Mouse (Mus musculus) midbrain, embryonic 15.5 days (tissue): ENCODE measurements around the gene Ldlrap1. TPM values are rescaled to one million over a fixed set of nuclear protein-coding genes. Genes with fewer than 3 reads are reported as not detected.
A peak's percentile ranks its signal among the peaks of the same experiment; 100 is the strongest.

Experiments used
- ATAC-seq: fragments of 200-750 bp; cut with Nextera tagmentation; replicated peaks from 2 replicates; pipeline ENCODE4 v1.8.0; 2017; ENCODE audit warnings: moderate TSS enrichment
- H3K27ac ChIP-seq: fragments of 300-500 bp; sonication (generic); 2 replicates; pipeline ENCODE4 v1.5.1; 2015; ENCODE audit warnings: mild to moderate bottlenecking, inconsistent platforms
- H3K27me3 ChIP-seq: fragments of 300-500 bp; sonication (generic); replicated peaks from 2 replicates; pipeline ENCODE4 v1.6.1; 2015; ENCODE audit warnings: inconsistent platforms
- H3K36me3 ChIP-seq: fragments of 300-500 bp; sonication (generic); replicated peaks from 2 replicates; pipeline ENCODE4 v1.6.1; 2015; ENCODE audit warnings: inconsistent platforms
- H3K4me1 ChIP-seq: fragments of 300-500 bp; sonication (generic); 2 replicates; pipeline ENCODE4 v1.6.1; 2015; ENCODE audit warnings: inconsistent platforms
- H3K4me2 ChIP-seq: fragments of 300-500 bp; sonication (generic); 2 replicates; pipeline ENCODE4 v1.6.1; 2015; ENCODE audit warnings: inconsistent platforms, mild to moderate bottlenecking, moderate library complexity
- H3K4me3 ChIP-seq: fragments of 300-500 bp; sonication (generic); 2 replicates; pipeline ENCODE4 v1.5.1; 2015; ENCODE audit warnings: mild to moderate bottlenecking, inconsistent platforms
- H3K9ac ChIP-seq: fragments of 300-500 bp; sonication (generic); 2 replicates; pipeline ENCODE4 v1.6.1; 2015; ENCODE audit warnings: mild to moderate bottlenecking, inconsistent platforms
- H3K9me3 ChIP-seq: fragments of 300-500 bp; sonication (generic); 2 replicates; pipeline ENCODE4 v1.6.1; 2016; ENCODE audit warnings: inconsistent platforms
- WGBS: fragments of 180-500 bp; shearing (Covaris S2); methylation state at CpG from one replicate; pipeline ENCODE4 v1.1.7; 2015; ENCODE audit warnings: mixed read lengths; 5-methylcytosine and 5-hydroxymethylcytosine counted together
- polyA plus RNA-seq: library from polyadenylated mRNA; unstranded; fragments of >200 nt; fragmentation: Nextera tagmentation; extraction: Ambion mirVana; gene quantifications from 2 replicates; pipeline ENCODE4 v1.2.1, GENCODE M21; 2015

The Ldlrap1 gene
- 2.7 and 3.0 TPM in 2 replicates for polyA plus RNA-seq

DNA sequence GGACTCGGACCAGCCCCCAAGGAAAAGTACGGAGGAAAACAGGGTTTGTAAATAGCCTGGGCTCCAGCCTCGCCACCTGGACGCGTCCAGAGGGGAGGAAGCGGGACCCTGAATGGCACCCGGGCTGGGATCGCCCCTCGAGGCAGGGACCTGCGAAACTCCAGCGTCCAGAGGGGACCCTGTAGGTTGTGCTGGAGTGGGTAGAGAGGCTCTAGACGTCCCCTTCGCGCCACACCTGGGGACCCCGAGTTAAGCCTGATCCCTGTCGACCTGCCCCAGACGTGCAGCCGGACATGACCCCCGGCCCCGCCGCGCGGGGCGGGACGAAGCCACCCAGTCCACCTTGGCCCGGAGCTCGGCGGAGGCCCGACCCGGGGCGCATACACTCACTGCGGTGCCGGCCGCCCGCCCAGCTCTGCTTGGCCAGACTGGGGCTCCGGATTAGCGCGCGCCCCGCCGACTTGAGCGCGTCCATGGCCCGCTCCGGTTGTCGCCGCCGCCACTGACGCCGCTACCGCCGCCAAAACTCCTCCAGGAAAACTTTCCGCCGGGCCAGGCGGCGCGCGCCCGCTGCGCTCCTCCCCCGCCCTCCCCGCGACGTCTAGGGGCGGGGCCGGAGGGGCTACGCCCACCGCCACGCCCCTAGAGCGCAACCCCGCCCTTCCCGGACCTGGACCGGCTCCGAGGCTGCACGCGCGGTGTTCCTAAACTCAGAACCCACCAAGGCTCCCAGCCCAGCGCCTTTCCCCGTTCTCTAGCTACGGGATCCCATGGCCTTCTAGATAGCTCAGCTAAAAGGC is at the start of gene Ldlrap1:
Ldlrap1 (minus strand) TSS at position 599 of the 800 bp plus-strand sequence.
- Histone ChIP-seq H3K27me3 (peaks cover 28% of the 10 kb centered on the region), H3K9ac (peak within 1 kb of the TSS; percentile 23; the same call in 1 of the 2 replicates), H3K9me3 (no peaks in the 10 kb centered on the region), H3K4me2 (peak within 1 kb of the TSS; percentile 69), H3K4me1 (peaks cover 15% of the 10 kb centered on the region), H3K36me3 (no peaks in the 10 kb centered on the region), H3K4me3 (peak within 1 kb of the TSS; percentile 40), H3K27ac (no peak within 1 kb of the TSS)
- ATAC-seq: no peak; the same call in 1 of the 2 replicates
- WGBS: 0% methylated on average over 70 of the region's 80 CpGs

DNA sequence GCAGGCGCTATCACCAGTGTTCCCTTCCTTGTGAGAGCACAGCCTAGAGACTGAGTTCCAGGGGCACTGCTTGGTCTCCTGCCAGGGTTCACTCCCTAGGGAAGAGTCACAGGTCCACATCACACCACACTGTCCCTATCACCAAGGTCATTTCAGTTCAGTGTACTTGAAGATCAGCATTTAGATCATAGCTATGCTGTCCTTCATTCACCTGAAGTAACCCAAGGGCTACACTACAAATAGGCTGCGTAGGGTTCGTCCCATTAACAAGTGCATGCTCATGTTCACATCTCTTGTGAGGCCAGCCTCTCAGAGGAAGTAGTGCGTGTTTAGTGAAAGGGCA is 46.4 kb upstream of the Ldlrap1 start:
- H3K9me3 ChIP-seq: no peaks in the 10 kb centered on the region
- H3K27ac ChIP-seq: no peak overlapping the region
- no peak overlapping the region for H3K9ac ChIP-seq
- H3K36me3 ChIP-seq: peaks cover 21% of the 10 kb centered on the region; the same call in 1 of the 2 replicates
- H3K4me2 ChIP-seq: no peak overlapping the region
- no peak overlapping the region for H3K4me3 ChIP-seq
- no peak for ATAC-seq
- H3K4me1 ChIP-seq: peaks cover 7% of the 10 kb centered on the region; the same call in 1 of the 2 replicates
- 93% methylated on average over 4 of the region's 4 CpGs for WGBS
- no peaks in the 10 kb centered on the region for H3K27me3 ChIP-seq

DNA sequence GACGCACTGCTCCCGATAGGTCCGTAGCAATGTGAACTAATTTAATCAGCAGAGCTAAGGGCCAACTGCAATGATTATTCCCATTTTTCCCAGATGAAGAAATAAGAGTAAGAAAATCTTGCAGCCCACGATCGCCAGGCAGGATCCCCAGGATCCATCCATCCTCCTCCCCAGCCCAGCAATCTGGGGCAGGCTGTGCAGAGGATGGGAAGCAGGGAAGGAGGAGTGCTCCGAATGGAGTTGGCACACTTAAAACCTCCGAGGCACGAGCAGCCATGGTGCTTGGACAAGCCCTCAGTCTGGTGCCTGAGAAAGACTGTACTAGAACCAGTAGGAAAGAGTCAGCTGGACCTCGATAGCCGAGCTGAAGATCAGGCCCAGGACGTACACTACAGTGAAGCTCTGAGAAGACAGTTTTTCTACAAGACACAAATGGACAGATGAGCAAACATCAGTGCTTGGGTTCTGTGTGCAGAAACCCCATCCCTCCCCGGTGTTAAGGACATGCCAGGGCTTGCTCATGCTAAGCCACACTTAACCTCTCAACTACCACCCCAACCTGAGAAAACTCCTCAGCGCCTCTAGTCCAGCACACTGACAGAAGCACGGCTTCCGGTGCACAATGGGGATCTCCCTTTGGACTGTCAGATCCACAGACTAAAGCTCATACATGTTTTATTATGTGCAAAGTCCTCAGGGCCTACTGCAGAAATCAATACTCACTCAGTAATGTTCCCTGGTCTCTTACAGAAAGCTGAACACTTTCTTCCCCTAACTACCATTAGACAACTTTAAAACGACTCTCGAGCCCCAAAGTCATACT is 45.8 kb upstream of the Ldlrap1 start:
- peaks cover 27% of the 10 kb centered on the region; the same call in 1 of the 2 replicates for H3K36me3 ChIP-seq
- H3K27ac ChIP-seq: no peak overlapping the region
- no peak overlapping the region for H3K4me2 ChIP-seq
- no peaks in the 10 kb centered on the region for H3K9me3 ChIP-seq
- WGBS: 85% methylated on average over 17 of the region's 17 CpGs
- H3K4me1 ChIP-seq: peaks cover 7% of the 10 kb centered on the region; the same call in 1 of the 2 replicates
- no peaks in the 10 kb centered on the region for H3K27me3 ChIP-seq
- H3K9ac ChIP-seq: no peak overlapping the region
- no peak for ATAC-seq
- H3K4me3 ChIP-seq: no peak overlapping the region

DNA sequence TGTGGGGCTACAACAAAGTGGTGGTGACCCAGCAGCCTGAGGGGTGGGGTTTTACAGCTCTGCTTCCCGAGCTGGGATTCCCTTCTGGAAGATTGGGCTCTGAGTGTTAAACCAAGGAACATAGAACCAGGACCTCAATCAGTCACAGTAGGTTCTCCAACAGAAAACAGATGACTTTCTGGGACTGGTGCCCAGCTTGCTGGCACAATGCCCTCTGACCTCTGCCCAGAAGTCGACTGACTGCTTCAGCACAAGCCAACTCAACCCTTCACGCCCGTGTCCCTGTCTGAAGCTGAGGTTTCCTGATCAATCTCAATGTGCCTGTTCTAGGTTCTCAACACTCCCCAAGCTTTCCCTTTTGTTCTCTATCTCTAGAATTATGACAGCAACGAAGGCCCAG is 36.9 kb upstream of the Ldlrap1 start:
- Histone ChIP-seq H3K9me3 (no peaks in the 10 kb centered on the region), H3K36me3 (peaks cover 75% of the 10 kb centered on the region), H3K27me3 (no peaks in the 10 kb centered on the region), H3K4me1 (no peaks in the 10 kb centered on the region), H3K27ac (no peak overlapping the region), H3K4me2 (no peak overlapping the region), H3K4me3 (no peak overlapping the region), H3K9ac (no peak overlapping the region)
- WGBS: 77% methylated on average over 5 of the region's 5 CpGs
- ATAC-seq: no peak

DNA sequence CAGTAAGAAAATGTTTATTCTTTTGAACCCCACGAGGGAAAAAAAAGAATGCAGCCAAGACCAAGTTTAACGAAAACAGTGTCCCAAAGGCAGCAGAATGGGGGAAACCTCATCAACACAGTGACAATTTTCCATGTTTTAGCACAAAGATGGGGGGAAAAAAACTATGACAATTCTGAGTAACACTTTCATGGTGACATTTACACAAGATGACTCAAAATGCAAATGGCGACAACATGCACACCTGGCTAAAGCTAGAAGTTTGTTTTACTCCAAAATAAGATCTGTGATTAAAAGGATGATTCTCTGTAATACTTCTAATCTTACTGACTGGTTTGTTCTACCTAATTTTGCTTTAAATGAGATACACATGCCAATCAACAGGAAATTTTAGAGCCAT is 34.9 kb upstream of the Ldlrap1 start:
- Histone ChIP-seq H3K4me2 (no peak overlapping the region), H3K9me3 (no peaks in the 10 kb centered on the region), H3K27ac (no peak overlapping the region), H3K36me3 (peaks cover 57% of the 10 kb centered on the region), H3K27me3 (no peaks in the 10 kb centered on the region), H3K4me3 (no peak overlapping the region), H3K9ac (no peak overlapping the region), H3K4me1 (no peaks in the 10 kb centered on the region)
- no peak for ATAC-seq
- WGBS: 90% methylated on average over 3 of the region's 3 CpGs

DNA sequence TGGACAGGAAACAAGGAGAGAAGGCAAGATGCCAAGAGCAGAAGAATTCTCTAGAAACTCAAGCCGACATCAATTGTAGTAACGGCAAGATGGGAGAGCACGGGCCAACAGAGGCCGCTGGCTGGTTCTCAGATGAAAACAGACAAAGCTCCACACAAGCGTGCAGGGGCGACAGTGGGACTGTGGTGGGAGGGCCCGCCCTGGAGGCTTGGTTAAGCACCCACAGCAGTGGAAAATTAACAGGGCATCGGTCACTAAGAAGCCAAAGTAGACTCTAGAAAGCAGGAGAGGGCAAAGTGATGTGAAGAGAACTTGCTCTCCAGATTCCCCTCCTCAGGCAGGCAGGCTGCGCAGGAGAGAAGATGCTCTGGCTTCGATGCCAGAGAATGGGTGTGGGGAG is 34.3 kb upstream of the Ldlrap1 start:
- H3K4me2 ChIP-seq: no peak overlapping the region
- no peaks in the 10 kb centered on the region for H3K27me3 ChIP-seq
- no peaks in the 10 kb centered on the region for H3K4me1 ChIP-seq
- no peak overlapping the region for H3K9ac ChIP-seq
- WGBS: 94% methylated on average over 10 of the region's 10 CpGs
- ATAC-seq: no peak
- no peak overlapping the region for H3K4me3 ChIP-seq
- H3K9me3 ChIP-seq: no peaks in the 10 kb centered on the region
- peaks cover 51% of the 10 kb centered on the region for H3K36me3 ChIP-seq
- H3K27ac ChIP-seq: no peak overlapping the region

DNA sequence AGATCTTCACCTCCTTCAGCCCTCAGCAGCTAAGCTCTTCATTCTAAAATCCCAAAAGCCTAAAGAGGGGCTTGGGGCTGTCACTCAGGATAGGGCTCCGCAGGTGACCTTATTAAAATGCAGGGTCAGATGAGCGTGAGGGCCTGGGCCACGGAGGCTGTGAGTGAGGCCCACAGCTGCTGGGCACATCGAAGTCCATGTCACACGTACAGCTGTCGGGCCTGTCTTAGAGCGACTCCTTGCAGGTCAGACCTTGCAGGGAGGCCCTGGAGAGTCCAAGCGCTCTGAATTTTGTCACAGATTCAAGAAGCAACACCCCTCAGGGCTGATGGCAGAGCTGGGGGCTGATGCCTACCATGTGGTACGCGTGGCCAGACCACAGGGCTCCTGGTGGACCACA is 32.9 kb upstream of the Ldlrap1 start:
- H3K36me3 ChIP-seq: peaks cover 39% of the 10 kb centered on the region
- H3K27me3 ChIP-seq: no peaks in the 10 kb centered on the region
- no peak for ATAC-seq
- H3K9me3 ChIP-seq: no peaks in the 10 kb centered on the region
- no peaks in the 10 kb centered on the region for H3K4me1 ChIP-seq
- WGBS: 57% methylated on average over 10 of the region's 10 CpGs
- no peak overlapping the region for H3K4me3 ChIP-seq
- no peak overlapping the region for H3K27ac ChIP-seq
- H3K4me2 ChIP-seq: no peak overlapping the region
- no peak overlapping the region for H3K9ac ChIP-seq

DNA sequence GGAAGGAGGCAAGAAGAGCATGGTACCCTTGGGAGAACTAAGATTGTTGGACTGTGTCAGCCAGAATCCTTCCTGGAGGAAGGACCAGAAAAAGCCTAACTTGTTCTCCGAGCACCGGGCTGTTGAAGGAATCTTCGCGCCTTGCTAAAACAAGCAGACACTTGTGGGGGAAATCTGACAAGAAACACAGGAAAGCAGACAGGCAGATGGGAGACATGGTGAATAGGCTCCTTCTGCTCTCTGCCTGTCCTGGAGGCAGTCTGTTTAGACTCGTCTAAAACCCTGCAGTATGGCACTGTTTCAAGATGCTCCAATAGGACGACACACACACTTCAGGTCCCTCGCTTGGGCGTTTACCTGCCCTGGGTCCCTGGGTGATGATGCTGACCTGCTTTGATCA is 32.3 kb upstream of the Ldlrap1 start:
- no peak for ATAC-seq
- Histone ChIP-seq H3K4me3 (no peak overlapping the region), H3K4me2 (no peak overlapping the region), H3K27me3 (no peaks in the 10 kb centered on the region), H3K4me1 (no peaks in the 10 kb centered on the region), H3K9me3 (no peaks in the 10 kb centered on the region), H3K27ac (no peak overlapping the region), H3K9ac (no peak overlapping the region), H3K36me3 (peaks cover 33% of the 10 kb centered on the region)
- 82% methylated on average over 8 of the region's 8 CpGs for WGBS

DNA sequence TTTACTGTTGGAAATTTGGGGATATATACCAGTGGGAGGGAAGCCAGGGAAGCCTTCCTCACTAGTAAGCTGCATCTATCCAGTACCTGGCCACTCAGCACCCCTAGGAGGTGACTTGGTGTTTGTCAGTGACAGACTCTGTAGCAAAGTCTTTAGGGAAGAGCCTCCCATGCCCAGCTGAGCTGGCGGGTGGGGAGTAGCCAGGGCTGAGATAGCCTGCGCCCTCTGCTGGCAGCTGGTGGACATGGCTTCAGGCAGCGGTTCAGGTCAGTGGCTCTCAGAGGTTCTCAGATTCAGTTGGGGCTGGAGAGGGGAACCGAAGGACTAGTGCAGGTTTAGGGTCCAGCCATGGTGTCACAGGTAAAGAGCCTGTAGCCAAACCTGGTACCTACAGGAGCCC is 31.4 kb upstream of the Ldlrap1 start:
- Histone ChIP-seq H3K4me3 (no peak overlapping the region), H3K36me3 (peaks cover 25% of the 10 kb centered on the region), H3K27me3 (no peaks in the 10 kb centered on the region), H3K27ac (no peak overlapping the region), H3K4me1 (no peaks in the 10 kb centered on the region), H3K9me3 (no peaks in the 10 kb centered on the region), H3K9ac (no peak overlapping the region), H3K4me2 (no peak overlapping the region)
- WGBS: 11% methylated on average over 4 of the region's 4 CpGs
- ATAC-seq: peak; percentile 60

DNA sequence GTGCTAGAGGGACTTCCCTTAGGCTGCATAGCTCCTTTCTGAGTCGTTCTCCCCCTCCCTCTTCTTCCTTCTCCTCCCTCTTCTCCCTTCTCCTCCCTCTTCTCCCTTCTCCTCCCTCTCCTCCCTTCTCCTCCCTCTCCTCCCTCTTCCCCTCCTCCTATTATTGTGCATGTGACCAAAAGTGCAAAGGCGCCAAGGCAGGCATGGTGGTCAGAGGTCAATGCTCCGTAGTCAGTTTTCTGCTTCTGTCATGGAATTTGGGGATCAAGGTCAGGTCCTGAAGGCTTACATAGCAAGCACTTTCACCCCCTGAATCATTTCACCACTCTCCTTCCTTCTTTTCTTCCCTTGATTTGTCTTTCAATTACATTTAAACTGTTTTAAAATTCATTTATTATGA is 31.0 kb upstream of the Ldlrap1 start:
- no peak overlapping the region for H3K27ac ChIP-seq
- 55% methylated on average over 3 of the region's 3 CpGs for WGBS

DNA sequence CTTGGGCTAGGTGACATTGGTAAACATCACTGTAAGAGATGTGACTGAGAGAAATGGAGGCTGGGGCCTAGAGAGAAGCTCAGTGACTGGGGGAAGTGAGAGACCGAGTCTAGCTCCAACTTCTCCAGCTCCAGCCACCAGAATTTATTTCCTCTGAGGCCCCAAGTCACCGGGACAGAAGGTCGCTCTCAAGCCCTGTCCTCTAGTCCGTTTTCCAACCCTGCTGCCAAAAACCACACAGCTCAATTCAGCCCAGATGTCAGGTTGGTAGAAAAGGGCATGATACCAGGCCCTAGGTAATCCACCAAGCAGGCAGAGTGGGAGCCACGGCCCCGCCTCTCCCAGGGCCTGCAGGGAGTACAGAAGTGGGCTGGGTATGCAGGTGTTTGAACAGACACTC is 29.8 kb upstream of the Ldlrap1 start:
- Histone ChIP-seq H3K4me3 (no peak overlapping the region), H3K9ac (no peak overlapping the region), H3K9me3 (no peaks in the 10 kb centered on the region), H3K27ac (no peak overlapping the region), H3K4me1 (no peaks in the 10 kb centered on the region), H3K27me3 (no peaks in the 10 kb centered on the region), H3K36me3 (peaks cover 12% of the 10 kb centered on the region; the same call in 1 of the 2 replicates), H3K4me2 (no peak overlapping the region)
- ATAC-seq: no peak
- 80% methylated on average over 6 of the region's 6 CpGs for WGBS

More for the DNA sequence above, 31.0 kb upstream of the Ldlrap1 start:
- H3K27me3 ChIP-seq: no peaks in the 10 kb centered on the region
- H3K4me3 ChIP-seq: no peak overlapping the region
- H3K9me3 ChIP-seq: no peaks in the 10 kb centered on the region
- peaks cover 21% of the 10 kb centered on the region for H3K36me3 ChIP-seq
- no peak overlapping the region for H3K9ac ChIP-seq
- H3K4me1 ChIP-seq: no peaks in the 10 kb centered on the region
- H3K4me2 ChIP-seq: no peak overlapping the region
- ATAC-seq: no peak

DNA sequence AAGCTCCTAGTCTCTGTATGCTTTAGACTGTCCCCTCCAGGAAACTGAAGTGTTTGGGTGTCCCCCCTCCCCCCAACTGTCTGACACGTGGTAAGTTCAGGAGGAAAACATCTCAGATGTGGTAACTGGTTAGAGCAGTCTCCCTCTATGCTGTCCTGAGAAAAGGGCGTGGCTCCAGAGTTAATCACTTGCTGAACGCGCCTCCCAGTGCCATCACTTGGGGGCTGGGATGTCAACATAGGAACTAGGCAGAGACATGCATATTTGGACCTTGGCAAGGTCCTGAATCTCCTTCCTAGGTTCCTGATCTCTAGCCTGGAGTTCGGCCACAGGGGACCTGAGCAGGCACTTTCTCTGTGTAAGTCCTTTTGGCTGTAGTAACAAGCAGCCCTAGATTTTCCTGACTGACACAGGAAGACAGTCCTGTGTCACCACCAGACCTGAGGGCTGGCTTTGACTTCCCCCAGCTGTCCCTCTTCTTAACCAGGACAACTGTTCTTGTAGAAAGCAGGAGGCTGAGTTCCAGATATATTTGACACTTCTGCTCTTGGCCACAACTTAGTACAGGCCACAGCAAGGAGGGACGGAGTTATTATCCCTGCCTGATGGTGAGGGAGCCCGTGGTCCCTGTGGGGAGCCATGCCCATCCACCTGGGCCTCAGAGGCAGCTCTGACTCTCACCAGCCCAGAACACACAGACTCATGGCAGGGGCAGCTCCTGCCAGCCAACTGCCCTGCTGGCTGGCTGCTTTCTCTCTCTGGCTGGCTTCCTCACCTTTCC is 28.9 kb upstream of the Ldlrap1 start:
- 28% methylated on average over 7 of the region's 7 CpGs for WGBS
- Histone ChIP-seq H3K4me1 (no peaks in the 10 kb centered on the region), H3K27ac (no peak overlapping the region), H3K4me2 (no peak overlapping the region), H3K36me3 (peaks cover 4% of the 10 kb centered on the region; the same call in 1 of the 2 replicates), H3K9me3 (no peaks in the 10 kb centered on the region), H3K4me3 (no peak overlapping the region), H3K27me3 (no peaks in the 10 kb centered on the region), H3K9ac (no peak overlapping the region)
- ATAC-seq: no peak
